Mouse (Mus musculus) gastrocnemius, postnatal 4 days (tissue): ENCODE data around the gene Olfr744. TPM values are rescaled to one million over a fixed set of nuclear protein-coding genes. Genes with fewer than 3 reads are reported as not detected.
"Not testable (repeated sequence)": the region's sequence is repeated elsewhere in the genome, so short reads cannot be mapped to it uniquely, and the experiment has no call there.

Source experiments
- DNase-seq, 2 experiments: peaks; one replicate each; pipeline ENCODE4 v3.0.0; 2021 to 2022; ENCODE audit warnings: low spot score in 2 of 2, mixed read lengths in 2 of 2
- long read RNA-seq, 2 experiments: library from polyadenylated mRNA; stranded (forward); transcript quantifications; one replicate each; pipeline ENCODE4 v2.0.0; 2021
- total RNA-seq, 2 experiments: library from RNA; stranded (reverse); gene quantifications; 2 replicates each; pipeline ENCODE4 v1.2.3; 2021

Gene Olfr744
- total RNA-seq = not detected
- long read RNA-seq, experiment 1 = 0 reads
- long read RNA-seq, experiment 2 = 0 reads

- no peak for DNase-seq
These were observed at the start of gene Olfr744 for GRCm38 (mm10) chr14:50614579-50614978. Olfr744 (plus strand) TSS chr14:50614879.

- DNase-seq = not testable (repeated sequence)
These were observed 41.6 kb upstream of the Olfr744 start for GRCm38 (mm10) chr14:50573056-50573455.

- DNase-seq = no peak
These were observed 24.4 kb downstream of the Olfr744 start, which contains the start of gene Olfr745 for GRCm38 (mm10) chr14:50639088-50639487. Olfr745 (plus strand) TSS chr14:50639388.

GRCm38 (mm10) chr14:50646783-50647182, 32.1 kb downstream of the Olfr744 start, which contains the start of gene Olfr746:
Olfr746 (plus strand) TSS chr14:50647083.
- DNase-seq = no peak

Other genes starting within 250 kb of the Olfr744 start
- gene Olfr736, start 233.7 kb upstream of the Olfr744 start, total RNA-seq = not detected
- gene Olfr738, start 207.3 kb upstream of the Olfr744 start, total RNA-seq = not detected
- gene Olfr739, start 196.3 kb upstream of the Olfr744 start, total RNA-seq = not detected
- gene Olfr740, start 169.3 kb upstream of the Olfr744 start, total RNA-seq = not detected
- not detected for gene Olfr741, start 142.1 kb upstream of the Olfr744 start, total RNA-seq
- gene Olfr742, start 111.3 kb upstream of the Olfr744 start, total RNA-seq = not detected
- gene Olfr743, start 93.0 kb upstream of the Olfr744 start, total RNA-seq = not detected
- not detected for gene Olfr745, start 24.5 kb downstream of the Olfr744 start, total RNA-seq
- not detected for gene Olfr746, start 32.2 kb downstream of the Olfr744 start, total RNA-seq
- not detected for gene Olfr747, start 78.3 kb downstream of the Olfr744 start, total RNA-seq
- gene Olfr748, start 92.5 kb downstream of the Olfr744 start, total RNA-seq = not detected
- not detected for gene Olfr749, start 130.2 kb downstream of the Olfr744 start, total RNA-seq
- 10 to 100 TPM; 27.9 to 32.7 TPM for gene Ttc5, start 170.6 kb downstream of the Olfr744 start, total RNA-seq
- gene Ccnb1ip1, start 192.9 kb downstream of the Olfr744 start, total RNA-seq = not detected
- gene Parp2, start 193.0 kb downstream of the Olfr744 start, total RNA-seq = 10 to 100 TPM; 22.2 to 29.4 TPM